Mouse (Mus musculus): ENCODE results near the gene Tpra1.

Tpra1 gene

DNA sequence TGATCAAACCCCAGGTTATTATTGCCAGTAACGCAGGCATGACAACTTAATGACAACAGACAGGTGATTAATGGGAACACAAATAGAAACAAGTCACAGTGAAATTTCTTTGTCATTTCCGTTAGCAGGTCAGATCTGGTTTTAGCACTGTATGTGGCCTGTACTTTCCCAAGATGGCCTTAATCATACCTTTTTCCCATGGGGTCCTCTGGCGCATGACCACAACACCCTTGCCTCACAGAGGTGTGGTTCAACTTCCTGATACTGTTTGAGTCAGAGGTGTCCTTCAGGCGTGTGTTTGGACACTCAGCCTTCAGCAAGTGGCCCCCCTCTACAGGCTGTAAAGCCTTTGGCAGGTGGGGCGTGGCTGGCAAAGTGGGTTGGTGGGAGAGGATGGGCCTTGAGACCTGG, 55.8 kb downstream of the Tpra1 start:
- no peak for DNase-seq (ENCODE audit: low read depth)

DNA sequence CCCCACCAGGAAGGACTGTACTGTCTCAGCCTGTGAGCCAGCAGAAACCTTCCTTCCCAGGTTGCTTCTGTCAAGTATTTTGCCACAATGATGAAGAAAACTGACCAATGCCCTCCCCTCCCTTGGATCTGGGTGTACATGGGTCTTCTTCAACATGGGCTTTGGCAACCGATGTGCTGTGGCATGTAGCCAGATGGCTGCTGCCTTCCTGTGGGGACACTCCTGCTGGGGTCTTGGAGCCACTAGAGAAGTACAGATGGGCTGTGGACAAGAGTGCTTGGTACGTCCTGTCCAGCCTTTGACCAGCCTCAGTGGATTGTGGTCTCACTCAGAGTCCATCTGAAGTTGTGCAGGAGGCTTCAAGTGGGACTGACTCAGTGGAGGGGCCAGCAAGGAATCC, 56.3 kb downstream of the Tpra1 start:
- no peak for DNase-seq (ENCODE audit: low read depth)

DNA sequence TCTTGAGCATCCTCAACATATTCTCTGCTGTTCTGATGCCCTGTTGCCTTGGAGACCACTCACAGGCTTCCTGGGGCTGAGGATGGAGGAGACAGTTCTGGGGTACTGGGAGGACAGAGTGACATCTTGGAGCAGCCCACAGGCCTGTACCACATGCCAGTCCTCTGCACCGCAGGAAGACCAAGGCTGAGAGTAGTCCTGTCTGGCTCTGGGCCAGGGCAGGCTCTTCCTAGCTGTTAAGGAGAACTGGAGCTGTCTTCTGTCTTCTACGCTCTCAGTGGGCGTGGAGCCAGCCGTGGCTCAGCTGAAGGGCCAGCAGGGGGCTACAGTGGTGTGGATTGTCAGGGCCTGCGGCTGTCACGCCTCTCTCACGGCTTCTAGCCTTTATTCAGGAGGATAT, 57.8 kb downstream of the Tpra1 start:
- DNase-seq (ENCODE audit: low read depth) = no peak

DNA sequence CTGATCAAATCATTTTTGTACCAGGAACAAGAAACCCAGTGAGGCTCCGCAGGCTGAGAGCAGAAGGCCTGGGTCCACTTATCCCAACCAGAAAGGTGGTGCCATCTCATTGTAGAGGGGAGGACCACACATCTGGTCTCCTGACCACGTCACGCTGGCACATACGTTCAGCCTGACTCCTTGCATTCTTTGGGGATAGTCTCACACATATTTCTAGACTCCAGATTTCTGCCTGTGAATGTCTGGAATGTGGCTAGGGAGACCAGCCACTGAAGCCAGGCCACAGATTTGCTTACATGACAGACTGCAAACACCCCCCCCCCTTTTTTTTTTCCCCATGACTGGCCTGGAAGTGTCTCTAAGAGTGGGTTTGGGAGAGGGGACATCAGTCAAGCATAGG, 58.9 kb downstream of the Tpra1 start:
- no peak for DNase-seq (ENCODE audit: low read depth)

Measured in c-Kit-positive CD71-negative TER-119-negative erythroid progenitor cells, embryonic 14.5 days (primary cell).